Mouse (Mus musculus): ENCODE data around the gene Strn.

Gene Strn

DNA sequence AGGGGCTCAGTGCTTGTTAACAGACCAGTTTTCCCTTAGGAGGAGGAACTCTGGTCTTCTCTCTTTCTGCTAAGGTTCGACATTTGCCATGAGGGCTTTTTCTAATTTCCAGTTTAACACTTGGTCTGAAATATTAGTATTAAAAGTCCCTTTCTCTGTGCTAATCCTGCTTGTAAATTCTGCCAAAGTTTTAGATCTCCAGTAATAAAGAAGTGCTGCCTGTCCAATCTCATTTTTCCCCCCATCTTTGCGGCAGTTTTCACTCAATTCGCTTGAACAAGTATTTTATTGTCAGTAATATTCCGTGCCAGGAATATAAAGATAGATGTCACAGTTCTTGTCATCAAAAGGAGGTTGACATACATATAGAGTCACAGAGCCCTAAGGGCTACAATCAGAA lies at the start of gene Strn:
Gene Strn (minus strand): TSS at position 101 of the 400 bp plus-strand sequence.
- DNase-seq: no peak

DNA sequence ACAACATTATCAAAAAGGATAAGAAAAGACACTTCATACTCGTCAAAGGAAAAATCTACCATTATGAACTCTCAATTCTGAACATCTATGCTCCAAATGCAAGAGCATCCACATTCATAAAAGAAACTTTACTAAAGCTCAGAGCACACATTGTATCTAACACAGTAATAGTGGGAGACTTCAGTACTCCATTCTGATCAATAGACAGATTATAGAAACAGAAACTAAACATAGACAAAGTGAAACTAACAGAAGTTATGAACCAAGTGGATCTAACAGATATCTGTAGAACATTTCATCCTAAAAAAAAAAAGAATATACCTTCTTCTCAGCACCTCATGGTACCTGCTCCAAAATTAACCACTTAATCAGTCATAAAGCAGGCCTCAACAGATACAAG lies 41.8 kb upstream of the Strn start:
- DNase-seq: no peak

DNA sequence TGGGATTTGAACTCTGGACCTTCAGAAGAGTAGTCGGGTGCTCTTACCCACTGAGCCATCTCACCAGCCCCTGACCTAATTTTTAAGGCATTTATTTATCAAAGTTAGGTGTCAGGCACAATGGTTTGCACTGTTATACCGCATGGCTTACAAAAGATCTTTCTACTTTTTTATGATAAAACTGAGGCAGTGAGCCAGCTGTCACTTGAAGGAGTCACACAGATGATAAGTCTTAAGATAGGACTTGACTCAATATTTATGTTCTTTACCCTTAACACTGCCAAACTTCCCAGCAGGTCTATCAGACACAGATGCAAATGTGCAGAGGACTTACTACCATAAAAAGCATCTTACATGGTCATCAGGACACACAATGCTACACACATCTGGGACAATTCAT lies 35.3 kb upstream of the Strn start:
- no peak for DNase-seq

DNA sequence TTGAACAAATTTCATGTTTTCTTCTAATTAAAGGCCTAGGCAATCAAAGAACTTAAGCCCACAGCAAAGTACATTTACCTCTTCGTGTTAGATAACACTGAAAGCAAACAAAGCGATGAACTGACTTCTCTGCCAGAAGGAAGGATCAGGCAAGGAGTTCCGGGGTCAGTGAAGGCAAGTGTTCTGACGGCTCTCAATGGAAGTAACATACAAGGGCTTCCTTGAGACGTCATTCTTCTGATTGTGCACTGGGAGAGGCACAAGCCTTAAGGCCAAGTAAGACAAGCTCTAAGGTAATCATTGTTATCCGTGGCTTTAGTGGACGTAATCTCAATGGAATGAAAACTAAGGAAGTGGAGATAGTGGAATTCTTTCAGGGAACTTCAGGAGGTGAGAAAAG lies 33.9 kb upstream of the Strn start:
- no peak for DNase-seq

DNA sequence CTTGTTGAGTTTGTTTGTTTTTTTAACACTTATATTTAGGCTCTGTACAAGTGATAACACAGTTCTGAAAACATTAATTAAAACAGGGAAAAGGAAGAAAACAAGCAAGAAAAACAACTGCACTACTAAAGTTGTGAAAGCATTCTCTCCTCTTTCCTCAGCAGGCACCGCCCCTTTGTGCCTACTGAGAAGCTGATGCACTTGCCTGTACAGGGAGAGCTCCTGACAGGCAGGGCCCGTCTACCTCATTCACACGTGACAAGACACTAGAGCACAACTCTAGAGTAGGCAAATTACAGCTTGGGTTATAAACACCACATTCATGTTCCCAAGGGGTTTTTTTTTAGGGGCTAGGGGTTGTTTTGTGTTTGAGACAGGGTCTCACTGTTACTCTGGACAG lies 32.3 kb upstream of the Strn start:
- no peak for DNase-seq

DNA sequence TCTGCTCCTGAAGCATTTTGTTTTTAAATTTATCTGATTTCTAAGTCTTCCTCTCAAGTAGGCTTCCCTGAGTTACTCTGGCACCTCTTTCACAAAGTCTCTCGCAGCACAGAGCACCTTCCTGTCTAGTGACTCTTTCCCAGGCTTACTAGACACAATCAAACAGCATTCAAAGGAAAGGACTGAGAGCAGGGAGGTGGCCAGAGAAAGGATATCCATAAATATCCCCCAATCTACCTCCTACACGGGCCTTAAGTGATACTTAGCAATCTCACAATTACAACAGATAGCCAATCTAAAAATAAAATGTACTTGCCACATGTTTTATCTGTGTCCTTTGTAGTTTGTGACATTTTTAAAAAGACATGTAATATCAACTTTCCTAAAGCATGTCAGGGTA lies 31.9 kb upstream of the Strn start:
- no peak for DNase-seq

DNA sequence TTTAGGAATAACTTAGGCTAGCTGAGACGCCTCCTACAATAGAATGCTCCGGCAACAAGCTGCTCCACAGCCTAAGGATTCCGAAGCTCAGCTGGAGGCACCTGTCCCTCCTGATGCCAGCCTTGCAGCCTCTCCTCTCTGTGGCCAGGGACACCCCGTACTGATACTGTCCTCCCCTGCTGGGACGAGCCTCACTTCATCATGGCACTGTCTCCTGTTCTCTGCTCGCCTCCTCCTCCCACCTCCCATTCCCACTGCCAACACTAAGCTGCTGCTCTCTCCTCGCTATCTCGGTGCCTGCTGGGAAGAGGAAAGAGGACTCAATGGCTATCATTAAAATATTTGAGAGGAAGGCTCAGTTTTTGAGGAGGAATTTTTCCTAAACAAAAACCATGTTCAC lies 30.6 kb upstream of the Strn start:
- no peak for DNase-seq

DNA sequence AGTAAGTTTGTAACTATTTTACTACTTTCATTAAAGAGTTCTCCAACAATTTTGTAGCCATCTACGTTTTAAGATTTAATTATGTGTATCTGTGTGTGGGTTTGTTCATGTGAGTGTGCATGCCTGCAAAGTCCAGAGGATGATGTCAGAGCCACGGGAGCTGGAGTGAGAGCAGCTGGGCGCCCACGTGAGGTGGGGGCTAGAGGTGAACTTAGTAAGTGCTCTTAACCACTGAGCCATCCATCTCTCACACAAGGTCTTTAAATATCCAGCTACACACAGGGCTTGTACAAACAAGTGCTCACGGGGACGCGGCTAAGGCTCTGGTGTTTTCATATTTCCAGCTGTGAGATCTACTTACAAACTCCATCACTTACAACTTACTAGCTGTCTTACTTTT lies 29.1 kb upstream of the Strn start:
- no peak for DNase-seq

DNA sequence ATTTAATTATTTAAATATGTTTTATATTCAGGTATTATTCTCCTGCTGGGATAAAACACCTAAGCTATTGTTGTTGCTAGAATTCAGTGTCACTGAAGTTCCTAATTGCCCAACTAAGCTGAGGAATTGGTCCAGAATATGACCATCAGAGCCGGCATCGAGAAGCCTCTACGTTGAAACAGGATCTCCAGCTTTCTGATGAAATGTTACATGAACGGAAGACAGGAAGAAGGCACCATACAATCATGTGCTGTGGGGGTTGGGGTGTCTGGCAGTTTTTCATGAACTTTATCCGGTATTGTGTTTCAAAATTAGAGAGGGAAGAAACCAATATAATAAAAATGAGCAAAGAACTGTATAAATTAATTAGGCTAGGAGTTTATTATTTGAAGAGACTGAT lies 26.3 kb upstream of the Strn start:
- DNase-seq: no peak

DNA sequence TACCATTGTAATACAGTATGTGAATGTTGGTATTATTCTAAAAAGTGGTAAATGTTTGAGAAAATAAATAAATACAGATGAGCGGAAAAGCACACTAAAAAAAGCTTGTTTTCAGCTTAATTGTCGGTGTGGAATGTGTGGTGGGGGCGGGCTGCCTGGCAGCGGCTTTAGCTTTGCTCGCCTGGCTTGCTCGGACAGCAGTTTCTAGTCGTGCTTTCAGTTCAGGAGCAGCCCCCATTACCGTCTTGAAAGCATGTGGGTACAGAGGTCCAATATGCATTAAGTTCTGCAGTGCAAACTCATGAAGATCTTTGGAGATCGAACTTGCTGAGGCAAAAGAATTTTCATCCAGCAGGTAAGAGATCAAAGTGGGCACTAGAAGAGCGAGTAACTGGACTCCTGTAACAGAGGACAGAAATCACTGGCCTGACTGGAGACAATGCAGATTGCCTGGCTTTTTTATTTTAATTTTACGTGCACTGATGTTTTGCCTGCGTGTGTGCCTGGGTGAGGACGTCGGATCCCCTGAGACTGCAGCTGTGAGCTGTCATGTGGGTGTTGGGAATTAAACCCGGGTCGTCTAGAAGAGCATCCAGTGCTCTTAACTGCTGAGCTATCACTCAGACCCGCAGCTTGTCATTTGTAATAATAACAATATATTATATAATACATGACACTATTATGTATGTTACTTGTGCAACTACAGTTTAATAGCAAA lies 16.1 kb upstream of the Strn start:
- peak in 1 of 2 experiments; percentile 17 for DNase-seq

DNA sequence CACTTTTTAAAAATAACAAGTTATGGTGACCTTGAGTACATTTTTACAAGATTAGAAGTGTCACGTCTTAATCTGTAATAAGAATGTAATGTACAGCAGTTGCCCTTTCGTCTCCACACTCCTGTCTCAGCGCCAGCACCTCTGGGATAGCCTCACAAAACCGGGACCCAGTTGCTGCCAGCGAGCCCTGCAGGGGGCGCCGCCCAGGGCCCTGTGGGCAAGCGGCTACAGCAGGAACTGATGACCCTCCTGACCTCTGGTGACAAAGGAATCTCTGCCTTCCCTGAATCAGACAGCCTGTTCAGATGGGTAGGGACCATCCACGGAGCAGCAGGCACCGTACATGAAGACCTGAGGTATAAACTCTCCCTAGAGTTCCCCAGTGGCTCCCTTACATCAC lies 15.1 kb upstream of the Strn start:
- DNase-seq: no peak

DNA sequence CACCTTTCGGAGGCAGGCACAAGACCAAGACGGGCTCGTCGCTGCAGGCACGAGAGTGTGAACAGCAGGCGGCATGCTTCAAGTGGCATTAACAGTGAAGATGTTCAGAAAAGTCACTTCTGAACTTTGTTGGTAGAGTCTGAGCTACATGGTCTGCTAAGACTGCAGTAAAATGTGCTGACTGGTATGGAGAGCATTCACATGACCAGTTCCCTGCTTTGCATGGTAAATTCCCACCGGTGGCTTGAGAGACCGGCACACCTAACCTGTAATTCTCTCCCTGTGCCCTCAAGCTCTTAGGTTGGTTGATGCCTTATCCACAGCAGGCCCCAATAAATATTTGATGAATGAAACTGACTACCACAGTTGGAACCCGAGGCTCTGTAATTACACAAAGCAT lies 11.4 kb upstream of the Strn start:
- DNase-seq: no peak

DNA sequence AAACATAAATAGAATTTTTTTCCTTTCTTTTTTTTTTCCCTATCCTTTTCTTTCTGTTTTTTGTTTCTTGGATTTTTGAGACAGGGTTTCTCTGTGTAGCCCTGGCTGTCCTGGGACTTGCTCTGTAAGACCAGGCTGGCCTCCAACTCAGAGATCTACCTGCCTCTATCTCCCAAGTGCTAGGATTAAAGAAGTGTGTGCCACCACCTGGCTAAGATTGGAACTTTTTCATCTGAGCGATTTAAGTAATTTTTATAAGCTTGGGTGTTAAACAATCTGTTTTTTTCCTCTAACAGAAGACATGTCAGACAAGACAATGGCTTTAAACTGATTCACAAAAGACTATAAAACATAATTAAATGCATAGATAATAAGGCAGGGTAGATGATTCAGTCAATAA lies 1.4 kb upstream of the Strn start:
- no peak for DNase-seq

DNA sequence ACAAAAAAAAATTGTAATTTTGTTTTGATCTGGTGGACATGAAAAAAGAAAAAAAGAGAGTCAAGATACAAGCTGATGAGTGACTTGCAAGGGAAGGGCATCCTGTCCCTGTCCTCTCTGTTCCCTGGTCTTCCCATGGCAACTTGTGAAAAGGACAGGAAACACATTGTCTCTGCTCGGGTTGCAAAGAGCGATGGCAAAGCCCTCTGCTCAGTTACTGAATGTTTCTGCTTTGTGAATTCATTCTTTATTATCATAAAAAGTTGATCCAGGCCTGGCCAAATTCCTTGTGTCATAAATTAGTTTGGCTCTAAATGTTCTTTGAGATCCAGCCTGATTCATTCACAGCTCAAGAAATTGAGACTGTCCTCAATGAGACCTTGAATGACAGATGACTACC lies 775 bp upstream of the Strn start:
- peak in 1 of 2 experiments; percentile 21 for DNase-seq

DNA sequence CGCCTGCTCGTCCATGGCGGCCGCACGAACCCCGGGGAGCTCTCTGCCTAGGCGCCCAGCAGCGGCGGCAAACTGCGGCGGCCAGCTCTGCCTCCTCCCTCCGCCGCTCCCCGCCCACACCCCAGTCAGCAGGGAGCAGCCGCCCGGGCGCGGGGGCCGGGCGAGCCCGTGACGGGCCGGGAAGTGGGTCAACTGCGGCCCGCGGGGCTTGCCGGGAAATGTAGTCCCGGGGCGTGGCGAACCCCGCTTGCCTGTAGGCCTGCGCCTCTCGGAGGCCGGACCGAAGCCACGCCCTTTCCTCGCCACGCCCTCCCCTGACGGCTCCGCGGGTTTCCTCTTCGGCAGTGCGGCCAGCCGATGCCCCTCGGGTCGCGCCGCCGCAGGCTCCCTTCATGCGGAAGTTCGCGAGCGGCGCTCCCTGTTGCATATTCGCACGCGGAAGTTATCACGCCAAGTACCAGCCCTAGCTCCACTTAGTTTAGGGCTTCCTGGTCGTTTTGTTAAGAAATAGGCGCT lies 465 bp downstream of the Strn start:
- DNase-seq: peak; percentile 100

DNA sequence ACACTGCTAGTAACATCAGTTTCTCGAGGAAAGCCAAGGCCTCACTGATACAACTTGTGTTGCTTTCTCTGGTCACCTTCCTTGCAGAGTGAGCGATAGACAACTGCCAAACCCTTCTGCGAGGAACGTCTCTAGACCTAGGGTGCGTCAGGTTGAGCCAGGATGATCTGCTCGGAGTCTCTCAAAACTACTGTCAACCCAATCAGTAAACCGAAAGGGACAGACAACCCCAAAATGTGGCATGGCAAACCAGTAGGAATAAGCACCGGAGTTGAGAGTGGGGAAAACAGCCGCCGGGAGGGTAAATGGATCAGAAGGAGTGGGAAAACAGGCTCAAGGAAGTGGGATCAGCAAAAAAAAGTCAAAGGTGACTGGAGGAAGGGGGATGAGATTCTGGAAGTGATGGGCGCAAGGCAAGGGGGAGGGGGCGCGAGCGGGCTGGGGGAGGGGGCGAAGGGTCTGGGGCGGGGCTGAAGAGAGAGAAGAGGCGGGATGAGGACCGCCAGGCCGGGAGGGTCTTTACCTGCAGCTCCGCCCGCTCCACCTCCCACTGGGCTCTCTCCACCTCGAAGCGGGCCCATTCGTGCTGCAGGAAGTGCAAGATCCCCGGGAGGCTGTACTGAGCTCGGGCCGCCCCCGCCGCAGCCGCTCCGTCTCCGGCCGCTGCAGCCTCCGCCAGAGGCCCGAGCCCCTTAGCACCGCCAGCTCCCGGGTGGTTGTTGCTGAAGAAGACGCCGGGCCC lies 1.1 kb downstream of the Strn start:
- DNase-seq: no peak

DNA sequence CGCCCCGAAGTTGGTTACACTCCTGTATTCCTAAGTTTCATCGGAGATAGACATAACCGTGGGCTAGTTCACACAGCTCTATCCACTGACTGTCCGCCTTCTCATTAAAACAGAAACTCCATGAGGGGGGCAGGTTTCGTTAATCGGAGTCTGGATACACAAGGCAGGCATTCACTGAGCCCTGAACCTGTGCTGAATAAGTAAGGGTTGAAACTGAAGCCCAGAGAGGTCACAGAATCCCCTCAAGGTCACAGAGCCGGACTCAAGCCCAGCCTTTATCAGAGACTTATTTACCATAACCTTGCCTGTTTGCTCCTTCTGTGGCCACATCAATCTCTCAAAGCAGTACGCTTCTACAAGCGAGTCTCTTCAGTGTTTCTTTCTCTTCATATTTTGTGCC lies 2.2 kb downstream of the Strn start:
- no peak for DNase-seq

DNA sequence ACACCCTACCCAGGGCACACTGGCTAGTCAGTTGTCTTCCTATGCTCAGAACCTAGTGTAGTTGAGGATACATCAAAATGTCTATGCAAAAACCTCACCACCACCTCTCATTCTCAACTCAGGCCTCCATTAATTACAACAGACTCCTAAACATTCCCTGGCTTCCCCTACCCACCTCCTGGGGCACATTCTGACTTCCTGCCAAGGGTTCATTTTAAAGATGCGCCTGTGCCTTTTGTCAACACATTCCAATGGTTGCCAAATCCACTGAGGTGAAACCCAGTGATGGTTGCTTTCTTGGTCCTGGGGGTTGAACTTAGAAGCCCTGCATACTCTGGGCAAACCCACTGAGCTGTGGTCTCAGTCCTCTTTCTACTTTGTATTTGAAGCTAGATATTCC lies 4.9 kb downstream of the Strn start:
- no peak for DNase-seq

DNA sequence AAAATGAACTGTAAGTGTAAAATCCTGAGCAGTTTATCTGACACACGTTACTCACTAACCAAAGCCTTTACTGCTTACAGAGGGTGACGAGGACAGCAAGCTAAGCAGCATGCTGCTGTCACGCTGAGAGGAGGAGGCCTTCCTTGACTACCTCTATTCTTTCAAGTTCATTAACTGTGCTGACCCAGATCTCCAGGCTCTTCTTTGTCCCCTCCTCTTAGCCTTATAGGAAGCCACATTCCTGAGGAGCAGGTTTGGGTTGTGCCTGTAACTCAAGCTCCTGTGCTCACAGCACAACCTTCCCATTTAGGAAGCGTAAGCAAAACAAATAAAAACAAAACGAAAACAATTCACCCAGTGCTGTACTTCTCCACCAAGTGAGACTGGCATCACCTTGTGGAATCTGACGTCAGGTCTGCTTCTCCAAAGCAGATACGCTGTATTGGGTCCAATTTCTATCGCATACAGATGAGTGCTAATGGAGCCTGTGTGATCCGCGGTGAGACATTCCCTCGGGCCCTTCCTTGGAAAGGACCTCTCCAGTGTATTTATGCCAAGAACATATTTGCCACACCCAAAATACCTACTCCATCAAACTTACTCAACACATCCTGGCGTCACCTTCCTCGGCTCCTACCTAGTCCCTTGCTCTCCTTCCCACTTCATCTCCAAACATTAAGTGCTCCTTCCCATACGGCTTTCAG lies 10.1 kb downstream of the Strn start:
- no peak for DNase-seq

DNA sequence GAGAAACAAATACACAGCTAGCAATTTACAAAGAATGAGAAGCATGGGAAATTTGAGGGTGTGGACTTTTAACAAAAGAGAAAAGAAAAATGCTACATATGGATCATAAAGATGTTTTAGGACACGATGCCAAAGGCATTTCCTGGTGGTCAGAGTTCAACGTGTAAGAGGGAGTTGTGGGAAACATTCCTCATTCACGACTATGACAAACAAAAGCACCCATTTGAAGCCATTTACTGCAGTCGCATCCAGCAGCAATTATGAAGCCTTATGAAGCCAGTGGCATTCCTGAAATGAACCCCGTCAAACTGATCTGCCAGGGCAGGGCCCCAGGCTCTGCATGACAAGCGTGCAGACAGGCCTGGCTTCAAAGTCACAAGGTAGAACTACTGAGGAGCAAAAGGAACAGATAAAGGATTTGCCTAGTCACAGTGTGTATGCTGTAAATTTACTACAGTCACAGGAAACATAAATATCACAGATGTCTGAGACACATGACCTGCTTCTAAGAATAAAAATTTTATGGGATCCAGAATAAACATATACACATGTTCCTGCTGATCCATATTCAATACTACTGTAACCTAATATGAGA lies 12.4 kb downstream of the Strn start:
- DNase-seq: peak in 1 of 2 experiments; percentile 25

DNA sequence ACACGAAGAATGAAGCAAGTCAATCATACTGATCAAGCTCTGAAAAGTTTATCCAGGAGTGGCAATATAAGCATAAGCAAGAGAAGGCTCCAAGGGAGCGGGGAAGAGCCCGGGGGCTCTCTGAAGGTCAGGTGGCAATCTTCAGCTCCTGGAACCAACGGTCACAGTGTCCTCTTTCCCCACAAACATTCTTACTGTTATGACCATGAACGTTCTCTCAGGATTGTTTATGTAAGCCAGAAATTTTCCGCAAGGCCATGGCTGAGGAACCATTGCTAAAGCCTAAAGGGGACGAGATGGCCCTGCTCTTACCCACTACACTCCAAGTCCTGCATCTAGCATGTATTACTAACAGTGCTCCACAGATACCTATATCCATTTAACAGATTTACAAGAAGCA lies 15.3 kb downstream of the Strn start:
- DNase-seq: no peak

DNA sequence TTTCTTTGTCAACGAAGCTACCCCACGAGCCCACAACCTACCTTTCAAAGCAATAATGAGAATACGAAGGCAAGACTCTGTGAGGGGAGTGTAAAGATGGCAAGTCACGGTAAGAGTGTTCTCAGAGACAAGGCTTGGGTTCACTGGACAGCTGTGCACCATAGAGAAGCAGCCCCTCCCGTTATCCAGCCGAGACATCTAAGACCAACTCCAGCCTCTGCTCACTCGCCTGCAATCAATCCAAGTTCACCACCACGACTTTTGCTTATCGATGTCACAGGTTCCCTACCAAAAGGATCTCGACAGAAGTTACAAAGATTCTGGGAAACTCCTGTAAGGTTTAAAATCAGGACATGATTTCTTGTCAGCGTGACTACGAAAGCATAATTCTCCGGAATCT lies 17.9 kb downstream of the Strn start:
- no peak for DNase-seq

DNA sequence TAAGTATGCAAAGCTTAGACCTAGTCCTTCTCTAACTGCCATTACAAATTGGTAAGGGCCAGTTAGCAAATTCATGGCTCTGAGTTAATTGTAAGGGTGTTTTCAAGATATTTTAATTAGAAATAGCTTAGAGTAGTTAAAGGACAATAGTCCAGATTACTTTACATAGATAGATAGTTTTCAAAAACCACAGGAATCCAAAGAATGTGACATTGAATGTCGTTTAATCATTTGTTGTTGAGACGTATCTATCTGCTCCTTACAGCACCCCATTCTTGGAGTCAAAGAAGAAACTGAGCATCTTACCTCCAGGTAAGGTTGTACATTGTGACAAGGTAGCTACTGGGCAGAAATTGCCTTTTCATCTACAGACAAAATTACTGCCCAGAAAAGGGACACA lies 26.7 kb downstream of the Strn start:
- no peak for DNase-seq

Data from kidney, postnatal 4 days (tissue).